Mouse (Mus musculus) urinary bladder, postnatal 4 days (tissue): ENCODE data around the gene Coq4.
"Not testable (repeated sequence)": the region's sequence is repeated elsewhere in the genome, so short reads cannot be mapped to it uniquely, and the experiment has no call there.

Experiments
- DNase-seq, 2 experiments: peaks; one replicate each; pipeline ENCODE4 v3.0.0; 2021 to 2022; ENCODE audit warnings: low spot score in 2 of 2

The Coq4 gene

GRCm38 (mm10) chr2:29787104-29787917, at the start of gene Coq4:
Gene Coq4 (plus strand): TSS chr2:29787493.
- peak; percentile 79 to 82 for DNase-seq

DNA sequence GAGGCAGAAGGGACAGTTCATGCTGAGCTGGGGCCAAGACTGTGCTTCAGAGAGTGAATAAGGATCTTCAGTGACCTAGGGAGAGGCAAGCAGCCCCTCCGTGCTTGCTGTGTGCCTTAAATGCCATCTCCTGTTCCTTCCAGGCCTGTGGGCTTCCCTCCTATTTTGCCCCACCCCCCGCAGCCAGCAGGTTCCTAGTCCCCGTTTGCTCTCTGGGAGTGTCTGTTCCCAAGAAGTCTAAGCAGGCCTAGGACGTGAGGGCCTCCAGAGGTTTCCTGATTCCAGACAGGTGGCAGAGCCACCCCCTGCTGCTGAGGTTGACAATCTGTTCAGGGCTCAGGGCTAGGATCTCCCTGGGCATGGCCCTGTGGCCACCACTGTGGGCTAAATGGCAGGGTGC, 48.5 kb upstream of the Coq4 start:
- DNase-seq = no peak

DNA sequence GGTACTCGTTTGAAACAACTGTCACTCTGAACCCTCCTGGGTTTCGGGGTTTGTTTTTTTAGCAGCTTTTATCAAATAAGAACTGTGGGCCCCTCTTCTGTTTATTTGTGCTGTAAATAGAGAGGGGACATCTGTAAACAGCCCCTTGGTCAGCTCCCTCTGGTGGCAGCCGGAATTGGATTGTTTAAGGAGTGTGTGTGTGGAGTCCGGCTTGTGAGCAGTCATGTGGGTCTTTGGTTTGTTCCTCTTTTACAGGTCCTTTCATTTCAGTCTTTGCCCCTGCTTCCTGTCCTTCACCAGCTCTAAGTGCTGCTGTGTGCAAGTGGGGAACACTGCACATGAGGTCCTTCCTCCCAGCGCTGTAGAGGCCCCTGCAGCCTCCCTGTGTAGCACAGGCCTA, 47.9 kb upstream of the Coq4 start:
- DNase-seq = no peak

- no peak for DNase-seq
Measured at GRCm38 (mm10) chr2:29741207-29741606, 46.1 kb upstream of the Coq4 start.

DNA sequence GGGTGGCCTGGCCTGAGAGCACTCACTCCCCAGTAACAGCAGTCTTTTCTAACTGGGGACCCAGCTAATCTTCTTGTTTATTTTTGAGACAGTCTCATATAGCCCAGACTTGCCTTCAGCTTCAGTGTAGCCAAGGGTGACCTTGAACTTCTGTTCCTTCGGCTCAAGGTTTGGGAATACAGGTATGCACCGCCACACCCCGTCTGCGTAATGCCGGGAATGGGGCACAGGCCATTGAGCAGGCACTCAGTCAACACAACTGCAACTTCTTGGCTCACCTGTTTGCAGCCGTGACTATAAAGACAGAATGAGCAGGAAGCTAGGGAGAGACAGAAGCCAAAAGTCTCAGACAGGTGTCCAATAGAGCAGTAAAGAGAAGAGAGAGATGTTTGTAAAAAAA, 43.0 kb upstream of the Coq4 start:
- DNase-seq = no peak

DNA sequence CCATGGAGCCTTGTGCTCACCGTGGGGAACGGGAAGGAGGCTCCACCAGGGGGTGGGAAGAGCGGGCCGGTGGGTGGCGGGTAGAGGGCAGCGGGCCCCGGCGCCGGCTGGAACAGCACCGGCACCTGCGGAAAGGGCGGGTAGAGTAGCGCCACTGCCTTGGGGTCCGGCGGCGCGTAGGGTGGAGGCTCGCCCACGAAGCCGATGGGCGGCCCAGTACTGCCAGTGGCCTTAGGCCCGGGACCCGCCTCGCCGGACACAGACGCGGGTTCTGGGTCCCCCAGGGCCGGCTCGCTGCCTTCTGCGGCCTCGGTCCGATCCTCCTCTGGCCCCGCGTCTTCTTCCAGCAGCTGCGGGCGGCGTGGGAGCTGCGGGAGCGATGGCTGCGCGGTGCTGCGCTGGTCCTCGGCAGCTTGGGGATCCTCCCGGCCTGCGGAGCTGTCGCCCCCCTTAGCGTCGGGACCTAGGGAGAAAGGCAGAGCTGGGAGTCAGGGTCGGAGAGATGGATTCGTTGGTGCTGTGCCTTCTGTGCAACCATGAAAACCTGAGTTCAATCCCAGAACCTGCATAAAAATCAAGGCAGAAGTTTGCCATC, 40.0 kb upstream of the Coq4 start:
- DNase-seq = no peak

GRCm38 (mm10) chr2:29747852-29748251, 39.4 kb upstream of the Coq4 start:
- DNase-seq = no peak

DNA sequence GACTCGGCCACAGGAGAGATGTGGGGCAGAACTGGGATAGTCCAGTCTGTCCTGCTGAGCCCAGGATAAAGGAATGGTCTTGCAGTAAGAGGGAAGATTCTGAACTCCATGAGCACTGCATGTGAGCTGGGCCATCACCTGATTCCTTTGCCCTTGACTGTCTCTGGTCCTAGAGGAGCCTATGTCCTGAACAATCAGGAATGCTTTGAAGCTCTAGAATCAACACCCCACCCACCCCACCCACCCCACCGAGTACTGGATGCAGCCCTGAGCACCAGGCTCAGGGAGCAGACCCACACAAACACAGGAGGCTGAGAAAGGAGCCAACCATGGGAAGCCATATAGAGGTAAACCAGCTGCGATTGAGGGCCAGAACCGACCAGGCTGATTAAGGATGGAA, 38.8 kb upstream of the Coq4 start:
- DNase-seq = no peak

DNA sequence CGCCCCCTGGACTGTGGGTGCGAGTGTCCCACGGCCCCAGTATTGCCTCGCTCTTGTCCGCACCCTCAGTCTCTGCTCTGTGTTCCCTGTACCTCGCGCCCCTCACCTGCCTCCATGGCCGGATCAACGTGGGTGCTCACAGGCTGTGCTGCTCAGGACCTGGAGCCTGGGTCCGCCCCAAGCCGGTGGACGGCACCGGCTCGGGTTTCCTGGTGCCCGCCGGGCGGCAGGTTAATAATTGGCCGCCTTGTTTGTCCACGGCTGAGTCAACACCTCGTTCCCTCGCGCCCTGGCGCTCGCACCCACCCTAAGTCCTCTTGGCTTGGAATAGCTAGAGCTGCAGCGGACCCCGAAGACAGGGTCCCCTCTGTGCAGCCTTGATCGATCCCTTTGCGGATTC, 35.8 kb upstream of the Coq4 start, which contains the start of gene Gm13420:
Gene Gm13420, minus strand, starts transcription at position 189 of the 400 bp plus-strand sequence.
- no peak for DNase-seq

GRCm38 (mm10) chr2:29752397-29752796, 34.9 kb upstream of the Coq4 start:
- no peak for DNase-seq

GRCm38 (mm10) chr2:29755693-29756092, 31.6 kb upstream of the Coq4 start:
- no peak for DNase-seq

DNA sequence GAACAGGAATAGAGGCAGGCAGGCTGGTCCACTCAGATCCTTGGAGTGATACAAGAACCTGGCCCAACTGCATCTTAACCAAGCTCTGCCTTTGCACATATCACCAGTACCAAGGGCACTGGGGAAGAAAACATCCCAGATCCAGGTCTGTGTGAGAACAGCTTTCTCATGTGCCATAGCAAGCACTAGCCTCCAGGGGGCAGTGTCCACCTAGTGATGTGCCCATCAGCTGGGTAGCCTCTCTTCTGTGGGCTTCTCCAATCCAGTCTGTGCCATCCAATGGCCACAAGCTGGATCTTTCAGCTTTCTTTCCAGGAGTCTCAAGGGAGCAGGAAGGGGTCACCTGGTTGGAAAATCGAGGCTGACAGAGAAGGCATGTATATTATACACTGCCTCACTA, 22.5 kb upstream of the Coq4 start:
- peak; percentile 53 to 78 for DNase-seq

- no peak for DNase-seq
Measured at GRCm38 (mm10) chr2:29767976-29768709, 19.1 kb upstream of the Coq4 start.

DNA sequence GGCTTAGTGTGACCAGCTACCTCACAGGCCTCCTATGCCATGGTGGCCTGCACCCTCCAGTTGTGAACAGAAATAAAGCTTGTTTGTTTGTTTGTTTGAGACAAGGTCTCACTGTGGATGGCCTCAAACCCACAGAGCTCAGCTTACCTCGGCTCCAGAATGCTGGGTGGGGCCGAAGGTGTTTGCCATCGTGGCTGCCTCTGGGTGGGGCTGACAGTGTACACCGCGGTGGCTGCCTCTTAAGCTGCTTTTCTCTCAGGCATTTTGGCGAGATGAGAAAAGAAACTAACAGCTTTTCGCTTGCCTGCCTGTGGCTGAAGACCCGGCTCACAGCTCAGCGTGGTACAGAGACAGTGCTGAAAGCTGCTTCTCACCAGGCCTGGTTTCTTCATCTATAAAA, 18.4 kb upstream of the Coq4 start:
- DNase-seq = no peak

- no peak for DNase-seq
Measured at GRCm38 (mm10) chr2:29770162-29770561, 17.1 kb upstream of the Coq4 start.

GRCm38 (mm10) chr2:29771611-29772461, 15.5 kb upstream of the Coq4 start:
- DNase-seq = no peak

GRCm38 (mm10) chr2:29773323-29773722, 14.0 kb upstream of the Coq4 start:
- DNase-seq = no peak

GRCm38 (mm10) chr2:29781256-29781655, 6.0 kb upstream of the Coq4 start:
- DNase-seq = not testable (repeated sequence)

GRCm38 (mm10) chr2:29784290-29784689, 3.0 kb upstream of the Coq4 start:
- no peak for DNase-seq

- peak; percentile 75 to 82 for DNase-seq
Measured at GRCm38 (mm10) chr2:29787937-29788681, 816 bp downstream of the Coq4 start, which contains the start of gene Trub2. Gene Trub2 (minus strand): TSS chr2:29788502.
